Mouse (Mus musculus) right cerebral cortex, postnatal 10 days (tissue): ENCODE measurements at regions not wholly inside any gene's neighbourhood (a gene's known extent, or its start where the extent isn't known, plus 50 kb on each side); places are given as distances from the start of the nearest gene placed in this dataset.
A peak's percentile ranks its signal among the peaks of the same experiment; 100 is the strongest.

Source experiments
- DNase-seq, 2 experiments: peaks; one replicate each; pipeline ENCODE4 v3.0.0; 2021; ENCODE audit warnings: low spot score in 2 of 2

DNA sequence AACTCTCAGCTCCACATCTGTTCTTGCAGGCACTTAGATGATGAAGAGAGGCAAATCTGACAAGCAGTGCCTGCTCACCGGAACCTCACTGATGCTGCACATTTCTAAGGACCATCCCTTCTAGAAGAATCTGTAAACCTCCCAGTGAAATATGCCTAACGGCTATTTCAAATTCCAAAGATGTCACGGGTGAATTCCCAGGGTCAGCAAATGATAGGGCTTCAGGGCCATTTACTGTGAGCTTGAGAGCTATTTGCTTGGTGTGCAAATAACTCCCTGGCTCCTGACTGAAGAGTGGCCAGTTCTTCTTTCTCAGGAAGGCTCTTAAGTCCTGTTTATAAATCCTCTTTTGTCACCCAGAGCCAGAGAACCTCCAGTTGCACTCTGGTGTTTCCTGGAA lies 135.3 kb downstream of the Tmx1 start:
- DNase-seq, result no peak

DNA sequence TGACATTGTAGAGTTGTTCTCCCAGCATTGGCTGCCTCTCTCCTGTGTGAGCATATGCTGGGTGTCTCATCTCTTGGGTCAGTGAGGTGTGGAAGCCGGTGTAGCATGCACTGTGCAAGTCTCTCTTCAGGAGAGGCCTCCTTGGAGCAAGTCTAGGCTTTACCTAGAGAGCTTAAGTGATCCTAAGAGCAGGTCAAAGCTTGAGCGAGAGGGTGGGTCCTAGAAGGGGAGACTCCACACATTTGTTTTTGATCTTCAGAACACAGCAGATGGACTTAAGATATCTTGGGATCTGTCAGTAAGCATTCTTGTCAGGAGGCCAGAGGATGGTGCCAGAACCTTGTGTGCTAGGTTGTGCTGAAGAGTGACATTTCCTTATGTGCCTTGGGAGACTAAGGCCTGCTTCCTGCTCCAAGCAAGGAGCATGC lies 136.4 kb downstream of the Tmx1 start:
- DNase-seq, result no peak

DNA sequence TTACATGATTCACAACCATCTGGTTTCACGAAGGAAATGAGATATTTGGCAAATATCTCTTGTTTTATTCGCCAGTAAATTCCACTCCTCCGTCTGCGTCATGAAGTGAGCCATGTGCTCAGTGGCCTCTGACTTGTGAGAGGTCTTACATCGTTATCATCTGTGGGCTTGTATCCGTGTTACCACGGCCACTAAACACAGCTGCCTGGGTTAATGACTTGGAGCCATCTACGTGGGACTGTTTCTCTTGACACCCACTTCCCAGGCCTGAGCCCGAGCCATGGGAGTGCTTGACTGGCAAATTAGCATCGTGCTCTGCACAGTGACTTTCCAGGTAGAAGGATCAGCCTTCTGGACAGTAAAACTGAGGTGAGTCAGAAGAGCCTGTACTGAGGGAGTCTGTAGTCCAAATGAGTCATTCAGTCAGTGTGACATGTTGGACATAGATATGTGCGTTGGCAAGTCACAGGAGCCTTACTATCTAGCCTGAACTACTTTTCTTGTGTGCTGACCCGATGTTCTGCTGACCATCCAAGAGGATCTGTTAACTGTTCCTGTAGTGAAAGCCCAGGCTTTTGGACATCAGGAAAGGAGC lies 137.7 kb downstream of the Tmx1 start:
- no peak for DNase-seq

DNA sequence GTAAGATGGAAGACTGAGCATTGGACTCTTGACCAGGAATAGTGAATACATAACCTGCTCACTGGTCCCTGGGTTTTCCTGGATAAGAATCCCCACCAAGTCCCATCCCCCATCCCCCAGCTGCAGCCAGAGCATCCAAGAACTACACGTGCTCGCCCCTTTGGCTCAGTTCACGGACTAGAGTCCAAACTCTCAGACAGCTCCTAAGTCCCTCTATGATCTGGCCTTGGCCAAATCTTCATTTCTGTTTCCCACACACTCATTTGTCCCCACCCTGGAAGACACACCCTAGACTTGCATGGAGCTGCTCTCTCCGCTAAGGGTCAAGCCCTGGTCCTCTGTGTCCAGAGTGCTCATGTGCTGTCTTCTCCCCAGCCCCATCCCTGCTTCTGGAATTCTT lies 139.9 kb downstream of the Tmx1 start:
- DNase-seq, result no peak

DNA sequence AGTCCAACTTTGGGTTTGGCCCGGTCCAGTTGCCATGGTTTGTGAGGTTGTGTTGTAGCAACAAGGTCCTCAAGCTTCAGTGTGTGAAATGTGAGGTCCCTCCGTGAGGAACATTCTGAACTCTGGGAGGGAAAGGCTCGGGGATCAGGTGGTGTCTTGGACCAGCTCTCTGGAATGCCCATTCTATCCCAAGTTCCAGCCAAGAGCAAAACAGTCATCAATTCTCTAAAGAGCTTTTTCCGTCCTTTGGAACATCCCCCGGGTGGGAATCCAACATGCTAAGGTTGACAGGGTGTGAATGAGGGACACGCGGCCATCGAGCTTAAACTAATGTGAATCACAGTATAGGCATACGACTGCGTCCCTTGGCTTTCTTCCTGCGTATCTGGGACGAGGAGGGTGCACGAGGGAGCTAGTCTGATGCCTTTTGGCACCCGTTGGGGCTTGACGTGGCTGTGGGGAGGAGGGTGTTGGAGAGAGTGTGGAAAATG lies 145.4 kb downstream of the Tmx1 start:
- no peak for DNase-seq

DNA sequence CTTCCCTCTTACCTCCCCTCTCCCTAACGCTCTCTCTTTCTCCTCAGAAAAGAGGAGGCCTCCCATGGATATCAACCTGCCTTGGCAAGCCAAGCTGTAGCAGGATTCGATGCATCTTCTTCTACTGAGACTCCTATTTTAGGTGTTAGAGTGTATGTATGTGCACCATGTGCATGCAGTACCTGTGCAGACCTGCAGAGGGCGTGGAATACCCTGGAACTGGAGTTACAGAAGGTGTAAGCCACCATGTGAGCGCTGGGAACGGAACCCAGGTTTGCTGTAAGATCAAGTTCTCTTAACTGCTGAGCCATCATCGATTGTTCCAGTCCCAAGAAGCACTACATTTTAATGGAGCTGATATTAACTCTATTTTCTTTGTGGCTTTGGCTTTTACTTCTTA lies 146.8 kb downstream of the Tmx1 start:
- no peak for DNase-seq

DNA sequence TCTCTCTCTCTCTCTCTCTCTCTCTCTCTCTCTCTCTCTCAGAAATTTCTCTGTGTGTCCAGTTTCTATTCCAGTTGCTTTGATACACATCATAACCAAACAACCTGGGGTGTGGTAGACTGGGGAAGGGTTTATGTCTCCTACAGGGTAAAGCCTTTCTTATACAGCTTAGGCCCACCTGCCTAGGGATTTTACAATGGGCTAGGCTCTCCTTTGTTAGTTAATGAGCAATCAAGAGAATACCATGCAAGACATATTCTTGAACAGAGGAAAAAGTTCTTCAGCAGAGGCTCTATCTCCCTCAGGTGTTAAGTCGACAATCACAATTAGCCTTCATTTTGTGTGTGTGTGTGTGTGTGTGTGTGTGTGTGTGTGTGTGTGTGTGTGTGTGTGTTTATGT lies 151.0 kb downstream of the Tmx1 start:
- no peak for DNase-seq

DNA sequence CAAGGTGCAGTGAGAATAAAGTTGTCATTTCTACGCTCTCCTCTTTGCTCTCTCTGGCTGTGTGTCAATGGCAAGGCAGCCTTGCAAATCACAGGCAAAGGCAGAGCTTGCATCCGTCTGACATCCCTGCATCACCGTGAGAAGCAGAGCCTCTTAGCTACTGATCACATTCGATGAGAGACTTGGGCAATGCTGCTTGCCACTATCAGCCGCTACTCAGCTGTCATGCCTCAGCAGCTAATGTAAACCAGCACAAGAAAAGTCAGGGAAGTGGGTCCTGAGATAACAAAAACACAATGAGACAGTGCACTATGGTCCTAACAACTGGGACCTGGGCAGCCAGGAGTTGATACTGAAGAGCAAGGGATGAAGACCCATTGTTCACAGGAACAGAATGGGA lies 155.8 kb downstream of the Tmx1 start:
- no peak for DNase-seq

DNA sequence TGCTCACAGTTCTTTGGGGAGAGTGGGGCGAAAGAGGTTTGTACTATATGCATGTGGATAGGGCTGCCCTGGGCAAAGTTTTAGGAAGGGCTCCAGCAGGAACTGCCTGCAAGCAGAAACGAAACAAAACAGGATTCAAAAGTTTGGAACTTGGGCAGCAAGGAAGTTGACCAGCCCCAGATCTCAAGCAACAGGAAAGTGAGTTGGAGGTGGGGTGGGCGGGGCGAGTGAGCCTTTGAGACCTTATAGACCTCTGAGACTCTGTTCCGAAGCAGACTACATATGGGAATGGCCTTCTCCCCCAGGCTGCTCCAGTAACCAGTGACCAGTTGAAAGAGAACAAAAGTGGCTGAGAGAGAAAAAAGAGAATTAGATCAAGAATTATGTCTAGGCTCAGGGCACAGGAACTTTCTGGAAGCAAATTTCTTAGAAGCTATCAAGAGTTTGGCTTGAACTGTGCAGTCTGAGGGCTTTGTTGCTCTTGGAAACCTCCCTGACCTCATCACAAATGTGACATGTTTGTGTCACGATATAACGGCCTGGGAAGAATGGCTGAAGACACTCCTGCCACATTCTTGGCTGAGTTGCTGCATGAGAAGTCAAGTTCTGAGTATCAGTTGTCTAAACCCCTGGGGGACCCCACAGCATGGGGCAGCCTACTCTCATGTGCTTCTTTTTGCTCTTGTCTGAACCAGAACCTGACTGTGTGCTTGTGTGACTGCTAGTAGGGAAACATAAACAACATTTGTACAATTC lies 156.4 kb downstream of the Tmx1 start:
- no peak for DNase-seq

DNA sequence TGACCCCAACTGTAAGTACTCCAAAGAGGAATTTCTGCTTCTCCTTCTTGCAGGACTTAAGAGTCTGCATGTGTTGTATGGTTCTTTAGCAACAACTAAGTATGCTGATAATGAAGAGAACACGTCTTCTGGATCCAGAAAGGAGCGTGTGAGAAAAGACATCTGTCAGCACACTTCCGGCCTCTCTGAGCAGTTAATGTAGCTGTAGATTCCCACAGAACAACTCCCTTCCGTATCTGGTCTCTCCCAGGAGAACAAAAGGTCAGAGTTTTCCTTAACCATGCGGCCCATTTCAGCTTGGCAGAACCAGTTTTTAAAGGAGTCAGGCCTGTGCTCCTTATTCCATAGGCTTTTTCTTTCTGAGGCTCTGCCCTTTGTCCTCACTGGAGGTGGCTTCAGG lies 159.0 kb downstream of the Tmx1 start:
- no peak for DNase-seq

DNA sequence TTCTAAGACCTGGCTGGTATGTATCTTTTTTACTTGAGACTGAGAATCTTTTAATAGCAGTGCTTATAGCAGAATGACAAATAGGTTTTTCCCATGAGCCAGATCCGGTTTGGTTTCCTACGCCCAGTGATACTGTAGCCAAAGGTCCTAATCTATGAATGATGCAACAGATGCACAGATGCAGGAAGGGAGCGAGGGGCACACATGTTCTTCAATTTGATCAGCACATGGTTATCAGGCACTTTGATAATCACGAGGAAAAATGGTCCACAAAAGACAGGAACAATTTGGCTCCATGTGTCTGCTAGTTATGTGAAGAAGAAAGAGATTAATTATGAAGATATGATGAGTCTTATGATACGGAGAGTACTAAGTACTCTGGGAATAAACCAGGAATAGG lies 160.3 kb downstream of the Tmx1 start:
- DNase-seq, result no peak

DNA sequence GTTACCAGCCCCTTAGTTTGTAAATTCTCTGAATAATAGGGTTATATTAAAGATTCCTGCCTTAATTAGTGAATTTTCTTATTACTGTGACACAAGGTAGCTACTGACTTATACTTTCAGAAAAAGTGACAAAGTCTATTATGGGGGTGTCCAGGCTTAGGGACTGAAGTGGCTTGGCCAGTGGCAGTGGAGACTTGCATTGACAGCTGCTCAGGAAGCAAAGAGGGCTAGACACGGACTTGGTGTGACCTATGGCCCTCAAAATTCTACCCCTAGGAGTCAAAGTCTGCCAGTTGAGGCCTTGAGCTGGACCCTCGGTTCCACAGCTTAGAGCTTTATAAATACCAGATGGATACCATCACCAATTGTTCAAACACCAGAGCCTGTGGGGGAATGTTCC lies 161.2 kb downstream of the Tmx1 start:
- no peak for DNase-seq

DNA sequence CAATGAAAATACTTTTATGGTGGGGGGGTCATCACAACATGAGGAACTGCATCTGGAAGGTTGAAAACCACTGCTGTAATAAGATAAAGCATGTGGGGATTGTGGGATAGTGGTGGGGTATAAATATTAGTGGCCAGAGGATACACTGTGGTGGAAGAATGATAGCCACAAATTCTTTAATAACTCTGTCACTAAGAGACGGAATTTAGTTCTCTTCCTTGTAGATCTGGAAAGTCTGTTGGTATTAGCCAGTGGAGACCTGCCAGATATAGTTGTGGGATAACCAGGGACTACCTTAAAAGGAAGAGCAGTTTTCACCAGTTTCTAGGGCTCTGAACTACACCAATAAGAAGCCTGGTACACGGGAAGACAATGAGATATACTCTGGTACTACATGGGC lies 161.8 kb downstream of the Tmx1 start:
- DNase-seq, result no peak

DNA sequence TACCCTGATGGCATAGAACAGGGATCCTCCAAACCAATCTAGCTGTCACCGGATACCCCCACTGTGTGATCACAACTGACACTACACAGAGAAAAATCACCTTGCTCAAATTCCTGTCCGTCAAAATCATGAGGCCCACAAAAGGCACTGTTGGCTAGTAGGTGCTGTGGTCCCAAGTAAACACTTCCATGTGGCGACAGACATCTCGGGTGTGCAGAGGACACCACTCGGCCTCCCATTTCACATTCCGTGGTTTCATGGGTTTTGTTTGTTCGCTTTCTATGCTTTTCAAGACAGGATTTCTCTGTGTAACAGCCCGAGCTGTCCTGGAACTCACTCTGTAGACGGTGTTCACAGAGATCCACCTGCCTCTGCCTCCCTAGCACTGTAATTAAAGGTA lies 162.2 kb downstream of the Tmx1 start:
- DNase-seq, result no peak

DNA sequence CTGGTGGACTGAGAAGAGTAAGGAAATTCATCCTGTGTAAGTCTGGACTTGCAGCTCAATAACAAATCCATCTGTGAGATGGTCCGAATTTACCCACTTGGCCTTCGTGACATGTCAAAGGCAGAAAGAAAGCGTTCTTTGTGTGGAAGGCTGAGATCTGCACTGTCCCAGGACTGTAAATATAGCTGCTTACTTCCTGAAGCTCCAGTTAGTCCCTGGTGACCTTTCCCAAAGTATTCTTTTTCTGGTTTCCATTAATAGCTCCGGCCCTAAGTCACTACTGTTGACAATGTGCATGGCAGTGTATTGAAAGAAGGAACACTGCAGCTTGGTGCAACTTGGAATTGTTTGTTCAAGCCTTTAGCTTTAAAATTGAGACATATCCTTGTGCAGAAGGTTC lies 163.2 kb downstream of the Tmx1 start:
- no peak for DNase-seq

DNA sequence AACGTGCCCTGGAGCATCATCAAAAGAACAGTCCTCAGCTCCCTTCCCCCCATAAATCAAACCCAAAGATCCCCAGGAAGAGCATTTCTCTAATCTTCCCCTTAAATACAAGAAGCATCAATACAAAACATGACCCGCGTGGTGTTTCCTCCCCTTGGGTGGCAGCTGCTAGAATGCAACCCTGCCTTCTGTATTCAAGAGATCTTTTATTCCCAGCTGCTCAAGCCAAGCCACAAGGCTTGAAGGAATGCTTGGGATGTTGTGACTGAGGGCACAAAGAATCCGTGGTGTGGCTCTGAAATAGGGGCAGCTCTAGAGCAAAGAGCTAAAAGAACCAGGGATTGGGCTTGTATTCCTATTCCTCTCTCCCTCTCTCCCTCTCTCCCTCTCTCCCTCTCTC lies 163.6 kb downstream of the Tmx1 start:
- no peak for DNase-seq

DNA sequence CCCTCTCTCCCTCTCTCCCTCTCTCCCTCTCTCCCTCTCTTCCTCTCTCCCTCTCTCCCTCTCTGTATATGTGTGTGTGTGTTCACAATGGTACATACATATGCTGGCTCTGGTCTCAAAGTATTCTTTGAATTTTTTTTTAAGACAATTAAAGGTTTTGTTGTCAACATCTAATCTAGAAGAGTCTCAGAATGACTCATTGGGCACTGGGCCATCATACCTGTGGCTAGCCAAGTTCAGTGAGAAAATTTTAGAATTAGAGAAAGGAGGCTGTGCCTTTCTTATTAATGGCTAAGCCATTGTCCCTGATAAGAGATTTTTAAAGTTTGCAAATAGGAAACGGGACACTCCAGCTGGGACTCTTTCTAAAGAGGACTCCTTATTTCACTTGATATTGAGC lies 164.1 kb downstream of the Tmx1 start:
- no peak for DNase-seq

DNA sequence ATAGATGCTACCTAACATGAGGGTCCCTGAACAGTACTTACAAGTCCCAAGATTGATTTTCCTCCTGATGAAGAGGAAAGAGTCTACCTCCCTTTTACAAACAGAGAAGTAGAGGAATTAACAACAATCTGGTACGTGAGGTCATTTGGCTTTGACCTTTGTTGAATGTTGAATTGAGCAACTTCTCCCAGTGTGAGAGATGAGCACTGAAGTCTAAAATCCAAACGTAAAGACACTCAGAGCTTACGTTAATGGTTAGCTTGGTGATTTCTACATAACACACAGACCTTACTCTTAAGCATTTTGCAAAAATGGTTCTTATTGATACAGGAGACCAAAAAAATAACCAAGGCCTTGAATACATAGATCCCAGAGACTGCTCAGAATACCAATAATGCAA lies 165.1 kb downstream of the Tmx1 start:
- no peak for DNase-seq

DNA sequence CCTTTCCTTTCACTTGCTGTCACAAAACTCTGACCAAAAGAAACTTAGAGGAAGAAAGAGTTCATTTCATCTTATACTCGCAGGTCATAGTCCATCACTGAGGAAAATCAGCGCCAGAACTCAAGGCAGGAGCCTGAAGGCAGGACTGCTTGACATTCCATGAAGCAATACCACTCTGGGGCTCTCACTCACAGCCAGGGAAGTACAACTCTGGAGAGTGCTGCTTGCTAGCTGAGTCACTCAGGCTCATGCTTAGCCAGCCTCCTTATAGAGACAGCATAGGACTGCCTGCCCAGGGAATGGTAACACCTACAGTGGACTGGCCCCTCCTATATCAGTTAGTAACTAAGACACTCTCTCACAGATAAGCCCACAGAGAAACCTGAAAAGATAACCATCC lies 166.5 kb downstream of the Tmx1 start:
- no peak for DNase-seq

DNA sequence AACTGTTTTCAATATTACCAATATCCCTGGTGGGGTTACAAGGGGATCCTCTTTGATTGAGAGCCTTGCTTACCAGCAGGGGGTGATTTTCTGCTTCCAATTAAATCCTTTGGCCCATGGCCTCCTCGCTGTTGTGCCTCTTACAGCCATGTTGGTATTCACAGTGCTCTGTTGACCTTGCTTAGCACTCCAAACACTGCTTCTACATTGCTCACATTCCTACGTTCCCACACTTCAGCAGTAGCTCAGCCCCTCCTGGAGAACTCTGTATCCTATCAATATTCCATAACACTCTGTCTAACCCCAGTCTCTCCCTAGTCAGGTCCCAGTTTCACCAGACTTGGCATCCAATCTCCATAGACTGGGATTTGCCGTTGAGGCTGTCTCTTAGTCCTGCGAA lies 169.1 kb downstream of the Tmx1 start:
- DNase-seq, result no peak

DNA sequence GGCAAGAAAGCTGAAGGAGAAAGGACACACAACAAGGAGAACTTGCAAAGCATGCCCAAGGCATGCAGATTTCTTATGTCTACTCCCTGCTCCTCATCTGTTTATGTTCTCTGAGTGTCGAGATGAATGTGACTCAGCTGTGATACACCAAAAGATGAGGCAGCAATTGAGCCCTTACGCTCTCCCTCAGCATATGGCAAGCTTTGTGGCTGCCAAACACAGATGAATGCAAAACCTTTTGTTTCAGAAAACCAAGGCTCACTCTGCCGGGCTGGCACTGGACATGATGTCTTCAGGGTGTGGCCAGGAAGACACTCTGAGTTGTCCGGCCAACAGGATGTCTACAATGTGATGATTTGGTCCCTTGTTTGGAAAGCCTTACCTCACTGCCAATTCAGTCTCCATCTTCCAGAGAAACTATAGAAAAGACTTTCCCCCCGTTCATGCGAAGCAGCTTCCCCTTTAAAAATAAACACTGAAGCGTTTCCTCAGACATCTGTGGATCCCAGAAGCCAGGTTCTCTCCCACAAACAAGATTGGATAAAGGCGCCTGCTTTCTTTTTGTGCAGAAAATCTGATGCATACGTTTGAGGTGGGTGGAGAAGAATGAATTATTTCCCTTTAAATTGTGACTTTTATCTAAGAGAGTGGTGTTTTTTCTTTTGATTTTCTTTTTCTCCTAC lies 171.5 kb downstream of the Tmx1 start:
- peak; percentile 50 to 60 for DNase-seq

DNA sequence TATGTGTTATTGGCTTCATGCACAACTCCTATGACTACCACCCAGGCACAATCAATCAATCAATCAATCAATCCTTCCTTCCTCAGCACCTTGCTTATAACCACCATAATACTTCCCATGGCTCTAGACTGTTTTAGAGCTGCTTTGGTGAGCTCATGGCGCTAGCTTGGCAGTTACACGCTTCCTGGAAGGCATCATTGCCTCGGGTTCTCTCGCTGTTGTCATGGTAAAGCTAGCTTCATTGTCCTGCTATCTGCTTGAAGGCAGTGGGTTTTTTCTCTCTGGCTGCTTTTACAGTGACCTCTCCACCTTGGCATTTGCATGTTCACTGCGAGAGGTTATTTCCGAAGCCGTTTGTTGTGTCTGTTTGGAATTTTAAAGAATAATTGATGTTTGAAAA lies 174.7 kb downstream of the Tmx1 start:
- DNase-seq, result no peak
